Mouse (Mus musculus): ENCODE data around the gene Cldn9.

The Cldn9 gene

GRCm38 (mm10) chr17:23680336-23680735, 3.5 kb downstream of the Cldn9 start:
- DNase-seq (ENCODE audit: low spot score in 2 of 2) = no peak

- DNase-seq (ENCODE audit: low spot score in 2 of 2) = no peak
Observed at GRCm38 (mm10) chr17:23679127-23679835, 4.5 kb downstream of the Cldn9 start, which contains the start of gene Cldn6. Gene Cldn6, plus strand, starts transcription at chr17:23679249.

- DNase-seq (ENCODE audit: low spot score in 2 of 2) = peak; percentile 63 to 70
Observed at GRCm38 (mm10) chr17:23677236-23677679, 6.6 kb downstream of the Cldn9 start, which contains the start of gene Tnfrsf12a. Gene Tnfrsf12a, minus strand, starts transcription at chr17:23677468.

GRCm38 (mm10) chr17:23676473-23677031, 7.3 kb downstream of the Cldn9 start:
- DNase-seq (ENCODE audit: low spot score in 2 of 2) = no peak

- DNase-seq (ENCODE audit: low spot score in 2 of 2) = no peak
Observed at GRCm38 (mm10) chr17:23675564-23676281, 8.1 kb downstream of the Cldn9 start.

GRCm38 (mm10) chr17:23675127-23675526, 8.7 kb downstream of the Cldn9 start:
- DNase-seq (ENCODE audit: low spot score in 2 of 2) = no peak

GRCm38 (mm10) chr17:23674271-23674952, 9.4 kb downstream of the Cldn9 start:
- no peak for DNase-seq (ENCODE audit: low spot score in 2 of 2)

- DNase-seq (ENCODE audit: low spot score in 2 of 2) = peak; percentile 74
Observed at GRCm38 (mm10) chr17:23673424-23674073, 10.3 kb downstream of the Cldn9 start, which contains the start of the genes Hcfc1r1 and Thoc6. Gene Hcfc1r1, plus strand, starts transcription at chr17:23673596. Gene Thoc6, minus strand, starts transcription at chr17:23673882.

GRCm38 (mm10) chr17:23672761-23673160, 11.1 kb downstream of the Cldn9 start:
- no peak for DNase-seq (ENCODE audit: low spot score in 2 of 2)

GRCm38 (mm10) chr17:23671519-23671918, 12.3 kb downstream of the Cldn9 start:
- DNase-seq (ENCODE audit: low spot score in 2 of 2) = no peak

GRCm38 (mm10) chr17:23670516-23671074, 13.2 kb downstream of the Cldn9 start:
- no peak for DNase-seq (ENCODE audit: low spot score in 2 of 2)

GRCm38 (mm10) chr17:23665511-23665910, 18.3 kb downstream of the Cldn9 start:
- no peak for DNase-seq (ENCODE audit: low spot score in 2 of 2)

GRCm38 (mm10) chr17:23664556-23665021, 19.2 kb downstream of the Cldn9 start:
- no peak for DNase-seq (ENCODE audit: low spot score in 2 of 2)

GRCm38 (mm10) chr17:23661526-23661925, 22.3 kb downstream of the Cldn9 start:
- DNase-seq (ENCODE audit: low spot score in 2 of 2) = no peak

- DNase-seq (ENCODE audit: low spot score in 2 of 2) = no peak
Observed at GRCm38 (mm10) chr17:23660876-23661200, 23.0 kb downstream of the Cldn9 start.

- DNase-seq (ENCODE audit: low spot score in 2 of 2) = no peak
Observed at GRCm38 (mm10) chr17:23660117-23660875, 23.5 kb downstream of the Cldn9 start, which contains the start of gene Bicdl2. Gene Bicdl2, plus strand, starts transcription at chr17:23660506.

GRCm38 (mm10) chr17:23658450-23658849, 25.4 kb downstream of the Cldn9 start:
- DNase-seq (ENCODE audit: low spot score in 2 of 2) = no peak

GRCm38 (mm10) chr17:23654410-23654809, 29.4 kb downstream of the Cldn9 start:
- no peak for DNase-seq (ENCODE audit: low spot score in 2 of 2)

- no peak for DNase-seq (ENCODE audit: low spot score in 2 of 2)
Observed at GRCm38 (mm10) chr17:23654001-23654400, 29.8 kb downstream of the Cldn9 start.

- no peak for DNase-seq (ENCODE audit: low spot score in 2 of 2)
Observed at GRCm38 (mm10) chr17:23653324-23653723, 30.5 kb downstream of the Cldn9 start.

Measured in spleen, postnatal 14 days (tissue).